Mouse (Mus musculus) cerebellum, postnatal 25 days (tissue): ENCODE results near the gene Cdh13.
A peak's percentile ranks its signal among the peaks of the same experiment; 100 is the strongest.

Source experiments
- DNase-seq, 2 experiments: peaks; one replicate each; pipeline ENCODE4 v3.0.0; 2021; ENCODE audit warnings: mixed read lengths in 2 of 2

The Cdh13 gene

GRCm38 (mm10) chr8:118283600-118284111, at the start of gene Cdh13:
Cdh13 (plus strand) TSS chr8:118283733.
- DNase-seq: peak; percentile 74 to 76

GRCm38 (mm10) chr8:118235626-118236025, 47.9 kb upstream of the Cdh13 start:
- no peak for DNase-seq

- peak; percentile 10 to 43 for DNase-seq
Observed at GRCm38 (mm10) chr8:118237150-118237620, 46.3 kb upstream of the Cdh13 start.

- no peak for DNase-seq
Observed at GRCm38 (mm10) chr8:118238156-118238555, 45.4 kb upstream of the Cdh13 start.

- DNase-seq: no peak
Observed at GRCm38 (mm10) chr8:118239186-118239585, 44.3 kb upstream of the Cdh13 start.

GRCm38 (mm10) chr8:118249319-118249718, 34.2 kb upstream of the Cdh13 start:
- no peak for DNase-seq

- no peak for DNase-seq
Observed at GRCm38 (mm10) chr8:118249923-118250322, 33.6 kb upstream of the Cdh13 start.

- no peak for DNase-seq
Observed at GRCm38 (mm10) chr8:118263117-118263516, 20.4 kb upstream of the Cdh13 start.

GRCm38 (mm10) chr8:118270751-118271402, 12.7 kb upstream of the Cdh13 start:
- DNase-seq: peak; percentile 52 to 76

- no peak for DNase-seq
Observed at GRCm38 (mm10) chr8:118272493-118272892, 11.0 kb upstream of the Cdh13 start.

- no peak for DNase-seq
Observed at GRCm38 (mm10) chr8:118274243-118274642, 9.3 kb upstream of the Cdh13 start.

- peak; percentile 82 to 90 for DNase-seq
Observed at GRCm38 (mm10) chr8:118274688-118275087, 8.8 kb upstream of the Cdh13 start.

GRCm38 (mm10) chr8:118284112-118285029, 838 bp downstream of the Cdh13 start:
- DNase-seq: peak; percentile 59 to 73

- DNase-seq: no peak
Observed at GRCm38 (mm10) chr8:118285596-118286281, 2.2 kb downstream of the Cdh13 start.

GRCm38 (mm10) chr8:118286282-118287180, 3.0 kb downstream of the Cdh13 start:
- DNase-seq: no peak

GRCm38 (mm10) chr8:118287496-118287895, 4.0 kb downstream of the Cdh13 start:
- peak; percentile 38 to 62 for DNase-seq

- peak; percentile 41 to 58 for DNase-seq
Observed at GRCm38 (mm10) chr8:118288259-118288952, 4.9 kb downstream of the Cdh13 start.

- no peak for DNase-seq
Observed at GRCm38 (mm10) chr8:118289091-118289490, 5.6 kb downstream of the Cdh13 start.

- DNase-seq: no peak
Observed at GRCm38 (mm10) chr8:118289525-118289924, 6.0 kb downstream of the Cdh13 start.

GRCm38 (mm10) chr8:118290266-118290665, 6.7 kb downstream of the Cdh13 start:
- no peak for DNase-seq

GRCm38 (mm10) chr8:118296477-118296876, 12.9 kb downstream of the Cdh13 start:
- DNase-seq: no peak
